Mouse (Mus musculus) MN1 (cell line): ENCODE data around the gene Abo.
A peak's percentile ranks its signal among the peaks of the same experiment; 100 is the strongest.
"Not testable (repeated sequence)": the region's sequence is repeated elsewhere in the genome, so short reads cannot be mapped to it uniquely, and the experiment has no call there.

ENCODE experiments used
- DNase-seq: peaks from one replicate; pipeline ENCODE4 v3.0.0-alpha.2; 2016; ENCODE audit warnings: low spot score

Gene Abo

DNA sequence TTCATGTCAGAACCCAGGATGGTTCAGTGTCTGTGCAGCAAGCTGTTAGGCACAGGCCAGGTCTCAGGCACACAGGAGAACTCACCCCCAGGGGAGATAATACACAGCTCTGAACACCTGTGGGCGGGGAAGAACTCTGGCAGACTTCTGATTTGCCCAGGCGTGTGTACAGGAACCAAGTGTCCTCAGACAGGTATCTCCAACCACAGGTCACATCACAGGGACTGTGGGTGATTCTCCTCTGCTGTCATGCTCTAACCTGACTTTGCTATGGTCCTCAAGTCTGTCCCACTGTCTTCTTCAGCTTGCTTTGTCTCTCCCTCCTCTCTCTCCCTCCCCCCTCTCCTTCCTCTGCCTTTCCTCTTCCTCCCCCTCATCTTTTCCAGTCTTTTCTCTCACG is at the start of gene Abo:
Gene Abo, minus strand, starts transcription at position 101 of the 400 bp plus-strand sequence.
- DNase-seq: no peak

DNA sequence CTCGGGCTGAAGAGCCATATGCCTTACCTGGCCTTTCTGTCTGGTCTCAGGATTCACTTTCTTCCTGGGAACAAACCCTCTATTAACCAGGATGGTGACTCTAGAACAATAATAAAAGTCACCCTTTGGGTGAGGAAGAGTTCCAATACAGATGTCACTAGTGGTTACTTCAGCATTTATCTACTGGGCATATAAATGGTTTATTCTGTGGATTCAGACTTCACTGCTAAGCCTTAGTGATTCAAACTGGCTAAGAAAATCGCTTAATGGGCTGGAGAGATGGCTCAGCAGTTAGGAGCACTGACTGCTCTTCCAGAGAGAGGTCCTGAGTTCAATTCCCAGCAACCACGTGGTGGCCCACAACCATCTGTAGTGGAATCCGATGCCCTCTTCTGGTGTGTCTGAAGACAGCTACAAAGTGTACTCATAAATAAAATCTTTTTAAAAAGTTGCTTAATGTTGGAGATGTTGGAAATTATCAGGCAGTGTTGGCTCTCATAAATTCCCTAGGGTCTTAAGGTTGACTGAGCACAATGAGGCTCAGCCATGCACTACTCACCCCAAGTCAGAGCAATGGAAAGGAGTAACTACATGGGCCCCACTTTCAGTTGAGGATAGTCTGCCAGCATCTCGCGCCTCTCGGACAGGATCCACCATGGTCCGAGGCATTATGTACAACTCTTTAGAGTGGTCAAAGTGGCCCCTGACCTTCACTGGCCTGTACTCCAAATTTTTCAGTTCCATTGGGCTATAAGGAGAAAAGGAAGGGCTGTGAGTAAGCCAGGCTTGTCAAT is 49.6 kb upstream of the Abo start:
- DNase-seq: no peak

DNA sequence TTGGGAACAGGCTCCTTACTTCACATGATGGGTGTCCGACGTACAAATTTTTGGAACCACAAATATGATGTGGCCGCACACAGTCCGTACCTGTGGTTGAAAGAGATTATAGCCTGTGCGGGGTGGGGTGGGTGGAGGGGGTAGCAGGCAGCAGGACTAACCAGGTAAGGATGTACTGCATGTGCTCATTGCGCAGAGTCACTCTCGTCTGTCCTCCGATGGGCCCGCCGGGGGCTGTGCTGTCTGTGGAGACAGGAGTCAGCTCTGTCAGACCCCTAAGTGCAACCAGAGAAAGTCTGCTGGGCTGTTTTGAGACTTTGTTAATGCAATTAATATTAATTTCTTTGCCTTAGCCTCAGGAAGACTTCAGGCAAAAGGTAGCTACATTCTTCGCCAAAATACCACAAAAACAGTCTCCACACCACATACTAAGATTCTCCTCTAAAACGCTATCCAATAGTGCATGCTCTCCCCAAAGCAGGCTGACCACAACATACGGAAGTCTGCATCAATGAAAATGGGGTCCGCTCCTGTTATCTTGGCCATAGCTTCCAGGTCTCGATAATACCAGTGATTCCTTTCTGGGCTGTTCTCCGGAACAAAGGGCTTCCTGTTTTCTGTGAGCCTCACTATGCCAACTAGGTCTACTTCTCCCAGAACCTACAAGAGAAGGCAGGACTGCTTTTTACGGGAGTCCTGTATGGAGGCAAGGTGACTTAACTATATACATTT is 48.8 kb upstream of the Abo start:
- no peak for DNase-seq

DNA sequence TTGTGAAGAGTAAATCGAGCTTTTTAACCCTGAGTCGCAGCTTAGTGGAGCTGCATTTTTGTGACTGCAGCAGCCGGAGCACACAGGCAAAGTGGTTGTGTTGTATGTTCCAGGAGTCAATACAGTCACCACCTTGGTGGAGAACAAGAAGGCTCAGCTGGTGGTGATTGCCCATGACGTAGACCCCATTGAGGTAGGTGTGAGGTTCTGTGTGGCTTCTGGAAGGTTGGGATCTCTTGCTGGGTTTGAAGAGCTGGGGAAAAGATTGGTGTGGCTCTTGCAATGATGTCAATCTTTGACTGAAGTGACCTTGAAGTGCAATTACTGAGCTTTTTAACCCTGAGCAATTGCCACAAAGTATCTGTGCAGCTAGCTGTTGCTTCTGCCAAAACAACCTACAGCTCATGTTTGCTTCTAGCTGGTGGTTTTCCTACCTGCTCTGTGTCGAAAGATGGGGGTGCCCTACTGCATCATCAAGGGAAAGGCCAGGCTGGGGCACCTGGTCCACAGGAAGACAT is 47.5 kb upstream of the Abo start:
- DNase-seq: no peak

DNA sequence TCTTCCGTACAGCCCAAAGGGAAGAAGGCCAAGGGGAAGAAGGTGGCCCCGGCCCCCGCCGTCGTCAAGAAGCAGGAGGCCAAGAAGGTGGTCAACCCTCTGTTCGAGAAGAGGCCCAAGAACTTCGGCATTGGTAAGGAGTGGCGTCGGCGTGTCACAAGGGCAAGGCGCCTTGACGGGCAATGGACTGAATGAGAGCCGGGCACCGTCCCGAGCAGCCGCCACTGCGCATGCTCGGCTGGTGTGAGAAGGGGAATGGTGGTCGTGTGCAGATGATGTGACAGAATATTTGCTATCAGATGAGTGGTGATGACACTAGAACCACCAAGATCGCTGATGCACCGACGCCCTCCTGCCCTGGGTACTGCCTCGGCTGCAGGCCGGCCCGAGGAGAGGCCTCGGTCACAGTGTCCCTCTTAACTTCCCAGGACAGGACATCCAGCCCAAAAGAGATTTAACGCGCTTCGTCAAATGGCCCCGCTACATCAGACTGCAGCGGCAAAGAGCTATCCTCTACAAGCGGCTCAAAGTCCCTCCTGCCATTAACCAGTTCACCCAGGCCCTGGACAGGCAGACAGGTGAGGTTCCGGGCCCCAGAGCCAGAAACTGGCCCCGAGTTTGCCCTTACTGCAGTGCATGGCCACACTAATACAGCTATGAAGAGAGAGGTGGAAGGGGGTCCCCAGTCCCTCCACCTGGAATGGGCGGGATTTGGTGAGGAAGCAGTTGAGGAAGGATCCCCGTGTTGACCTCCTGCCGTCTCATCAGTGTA is 46.4 kb upstream of the Abo start:
- DNase-seq: peak; percentile 64

DNA sequence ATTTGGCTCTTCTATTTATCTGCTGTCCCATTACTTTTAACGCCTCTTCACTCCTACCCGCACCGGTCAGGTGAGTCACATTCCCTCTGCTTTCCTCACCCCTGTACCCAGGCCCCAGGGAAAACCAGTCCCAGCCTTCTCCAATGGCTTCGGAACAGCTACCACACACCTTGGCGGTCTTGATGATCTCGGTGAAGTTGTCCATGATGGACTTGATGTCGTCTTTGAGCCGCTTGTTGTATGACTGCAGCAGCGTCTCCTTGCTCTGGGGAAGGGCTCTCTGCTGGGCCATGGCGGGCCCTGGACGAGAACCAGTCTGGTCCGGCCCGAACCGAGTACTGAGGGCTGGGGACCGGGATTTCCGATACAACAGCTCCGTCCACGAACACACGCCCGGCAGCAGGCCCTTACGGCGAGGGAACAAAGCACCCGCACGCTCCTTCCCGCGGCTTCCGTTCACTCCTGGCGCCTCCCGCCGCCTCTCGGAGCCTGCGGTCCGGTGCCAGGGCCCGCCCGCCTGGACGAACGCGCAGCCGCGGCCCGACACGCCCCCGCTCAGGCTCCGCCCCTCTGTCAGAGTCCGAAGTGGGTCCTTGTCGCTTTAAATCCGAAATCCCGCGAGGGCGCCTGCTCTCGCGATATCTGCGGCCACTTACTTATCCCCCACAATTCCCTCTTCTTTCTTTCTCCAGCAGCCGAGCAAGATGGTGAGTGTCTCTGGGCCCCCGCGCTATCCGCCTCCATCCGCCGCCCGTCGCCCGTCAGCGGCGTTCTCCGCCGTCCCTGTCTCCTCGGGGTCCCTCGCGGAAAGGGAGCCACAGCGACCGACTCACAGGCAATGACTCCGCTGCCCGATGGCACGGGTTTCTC is 45.6 kb upstream of the Abo start, which contains the start of the genes Med22 and Rpl7a:
Gene Med22, minus strand, starts transcription at position 554 of the 870 bp plus-strand sequence.
Gene Rpl7a, plus strand, starts transcription at position 641 of the 870 bp plus-strand sequence.
- DNase-seq: peak; percentile 98

DNA sequence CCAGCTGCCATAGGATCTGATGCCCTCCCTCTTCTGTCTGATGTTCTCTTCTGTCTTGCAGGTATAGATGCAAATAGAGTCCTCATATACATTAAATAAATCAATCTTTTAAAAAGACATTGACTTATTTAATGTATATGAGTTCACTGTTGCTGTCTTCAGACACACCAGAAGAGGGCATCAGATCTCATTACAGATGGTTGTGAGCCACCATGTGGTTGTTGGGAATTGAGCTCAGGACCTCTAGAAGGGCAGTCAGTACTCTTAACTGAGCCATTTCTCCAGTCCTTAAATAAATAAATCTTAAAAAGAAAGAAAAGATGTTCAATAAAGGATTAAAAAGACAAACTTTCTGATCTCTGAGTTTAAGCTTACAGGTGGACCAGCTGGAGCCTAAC is 44.6 kb upstream of the Abo start:
- no peak for DNase-seq

DNA sequence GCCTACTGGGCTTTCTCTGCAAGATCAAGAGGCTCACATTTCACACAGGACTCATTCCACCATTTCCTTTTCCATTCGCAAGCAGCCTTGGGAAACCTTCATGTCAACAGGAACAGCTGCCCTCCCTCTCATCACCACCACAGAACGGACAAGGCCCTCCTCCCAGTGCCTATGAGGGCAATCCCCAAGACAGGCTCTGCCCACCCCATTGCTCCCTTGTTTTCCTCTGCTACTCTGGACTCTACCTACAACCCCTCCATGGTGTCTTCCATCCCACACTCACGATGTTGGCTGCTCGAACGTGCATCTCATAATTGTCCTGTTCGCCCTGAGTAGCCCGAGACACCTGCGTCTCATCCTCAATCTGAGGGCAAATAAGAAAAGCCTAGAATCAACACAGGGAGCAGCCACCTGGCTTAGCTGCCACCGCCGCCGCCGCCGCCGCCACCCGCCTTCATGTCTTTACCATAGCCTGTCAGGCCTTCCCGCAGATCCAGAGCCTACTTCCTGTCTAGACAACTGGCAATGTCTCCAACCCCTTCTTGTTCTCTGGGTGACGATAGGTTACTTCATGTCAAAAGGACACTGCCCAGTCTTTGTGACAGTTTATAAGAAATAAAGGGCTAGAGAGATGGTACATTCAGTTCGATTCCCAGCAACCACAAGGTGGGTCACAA is 44.1 kb upstream of the Abo start:
- DNase-seq: no peak

DNA sequence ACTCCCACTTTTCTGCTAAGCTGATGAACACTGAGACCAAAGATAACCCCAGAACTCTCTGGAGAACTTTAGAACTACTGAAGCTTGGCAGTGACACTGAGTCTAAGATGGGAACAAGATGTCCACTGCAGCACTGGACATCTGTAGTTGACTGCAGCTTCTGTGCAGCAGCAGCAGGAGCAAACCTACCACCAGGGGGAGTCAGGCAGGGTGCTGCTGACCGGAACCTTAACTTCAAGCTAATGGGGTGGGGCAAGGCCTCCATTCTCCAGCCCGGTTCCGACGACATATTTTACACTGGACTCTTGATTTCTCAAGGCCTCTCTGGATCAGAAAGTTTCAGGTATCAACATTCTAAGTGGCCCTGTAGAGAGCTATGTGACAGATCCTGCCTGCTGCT is 42.3 kb upstream of the Abo start:
- DNase-seq: peak; percentile 48

DNA sequence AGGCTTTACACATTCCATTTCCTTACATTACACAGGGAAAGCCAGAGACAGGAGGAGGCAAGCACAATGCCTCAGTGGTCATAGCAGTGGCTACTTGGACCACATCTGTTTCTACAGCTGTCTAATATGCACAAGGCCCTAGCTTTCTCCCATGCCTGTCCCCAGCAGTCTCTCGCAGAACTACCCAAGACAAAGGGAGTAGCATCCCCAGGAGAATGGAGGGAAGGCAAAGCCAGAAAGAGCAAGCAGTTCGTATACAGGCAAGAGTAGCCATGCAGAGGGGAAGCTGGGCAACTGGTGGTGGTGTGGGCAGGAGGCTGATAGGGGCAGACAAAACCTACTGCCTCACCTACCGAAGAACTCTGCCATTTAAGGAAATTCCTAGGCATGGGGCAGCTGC is 41.7 kb upstream of the Abo start:
- no peak for DNase-seq

DNA sequence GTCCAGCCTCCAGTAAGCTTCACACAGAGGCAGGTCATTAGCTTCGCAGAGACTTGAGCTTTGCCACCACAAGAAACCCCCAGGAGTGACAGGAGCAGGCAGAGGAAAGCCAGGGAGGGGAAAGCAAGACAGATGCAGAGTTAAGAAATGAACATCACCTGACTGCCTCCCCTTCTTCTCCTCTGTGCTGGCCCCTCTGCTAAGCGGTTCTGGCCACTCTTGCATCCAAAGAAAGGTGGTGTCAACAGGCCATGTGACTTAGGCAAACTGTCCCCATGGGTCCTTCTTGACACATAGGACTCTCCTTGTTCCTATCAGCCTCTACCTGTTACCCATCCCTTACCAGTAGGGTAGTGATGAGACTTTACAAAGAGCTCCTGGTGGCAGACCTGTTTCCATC is 41.2 kb upstream of the Abo start:
- DNase-seq: no peak

DNA sequence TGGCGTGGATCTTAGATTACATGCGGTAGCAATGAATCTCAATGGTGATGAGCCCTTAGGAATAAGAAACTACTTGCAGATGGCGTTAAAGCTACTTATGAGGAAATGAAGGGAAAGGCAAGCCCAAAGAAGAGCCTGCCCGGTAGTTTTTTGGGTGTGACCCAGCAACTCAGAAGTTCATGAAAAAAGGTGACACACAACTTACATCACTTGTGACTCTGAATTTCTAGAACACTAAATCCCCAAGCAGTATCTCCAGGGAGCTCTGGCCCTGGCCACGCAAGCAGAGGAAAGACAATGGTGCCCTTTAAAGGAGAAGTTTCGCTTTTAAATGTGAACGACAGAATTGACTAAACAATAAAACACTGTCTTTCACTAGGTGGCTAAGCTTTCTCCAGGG is 38.5 kb upstream of the Abo start:
- peak; percentile 40 for DNase-seq

DNA sequence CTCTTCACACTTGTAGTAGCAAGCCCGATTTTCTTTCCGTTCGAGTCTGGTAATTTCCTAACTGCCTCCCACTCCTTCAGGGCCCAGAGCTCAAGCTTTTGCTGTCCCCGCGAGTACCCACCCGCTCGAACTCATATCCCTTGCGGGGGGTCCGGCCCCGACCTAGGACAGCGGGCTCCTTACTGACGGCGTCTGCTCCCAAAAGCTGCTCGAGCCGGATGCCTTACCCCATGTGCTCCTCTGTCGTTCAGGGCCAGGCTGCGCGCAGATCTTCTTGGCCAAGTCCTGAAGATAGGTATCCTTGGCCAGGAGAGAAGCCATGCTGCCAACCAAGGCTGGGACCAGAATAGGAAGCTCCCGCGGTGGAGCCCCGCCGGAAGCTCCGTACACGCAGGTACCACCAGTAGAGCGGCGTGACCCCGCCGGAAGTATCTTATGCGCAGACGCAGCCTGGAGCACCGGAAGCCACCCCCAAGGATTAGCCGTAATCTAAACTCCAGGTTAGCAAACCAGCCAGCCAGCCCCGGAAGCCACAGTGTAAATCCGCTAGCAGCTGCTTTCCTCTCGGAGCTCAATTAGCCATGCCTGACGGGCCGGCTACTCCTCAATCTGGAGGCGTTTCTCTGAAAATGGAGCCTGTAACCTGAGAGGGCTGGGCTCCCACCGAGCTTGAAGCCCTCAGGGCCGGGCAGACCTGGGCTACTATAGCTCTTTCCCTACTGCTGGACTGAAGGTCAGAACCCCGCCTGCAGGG is 37.9 kb upstream of the Abo start, which contains the start of gene Surf6:
Gene Surf6, minus strand, starts transcription at position 413 of the 754 bp plus-strand sequence.
- peak; percentile 95 for DNase-seq

DNA sequence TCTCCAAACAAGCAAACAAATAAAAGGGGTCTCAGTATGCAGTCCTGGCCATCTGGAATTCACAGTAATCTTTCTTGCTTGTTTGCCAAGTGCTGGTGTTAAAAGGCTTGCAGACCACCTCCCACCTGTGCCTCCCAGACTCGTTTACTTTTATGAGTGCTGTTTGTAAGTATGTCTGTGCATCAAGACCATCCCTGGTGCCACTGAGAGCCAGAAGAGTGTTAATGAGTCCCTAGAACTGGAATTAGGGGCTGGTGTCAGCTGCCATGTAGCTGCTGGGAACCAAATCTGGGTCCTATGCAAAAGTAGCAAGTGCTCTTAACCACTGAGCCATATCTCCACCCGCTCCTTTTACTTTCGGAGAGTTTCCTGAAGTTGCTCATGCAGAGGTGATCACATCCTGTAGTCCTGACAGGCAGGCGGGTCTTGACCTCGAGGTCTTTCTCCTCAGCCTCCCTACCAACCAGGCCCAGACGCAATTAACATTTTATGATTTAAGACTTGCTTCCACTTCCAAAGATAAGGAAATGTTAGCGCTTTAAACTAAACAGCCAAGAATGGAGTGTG is 37.1 kb upstream of the Abo start:
- no peak for DNase-seq

DNA sequence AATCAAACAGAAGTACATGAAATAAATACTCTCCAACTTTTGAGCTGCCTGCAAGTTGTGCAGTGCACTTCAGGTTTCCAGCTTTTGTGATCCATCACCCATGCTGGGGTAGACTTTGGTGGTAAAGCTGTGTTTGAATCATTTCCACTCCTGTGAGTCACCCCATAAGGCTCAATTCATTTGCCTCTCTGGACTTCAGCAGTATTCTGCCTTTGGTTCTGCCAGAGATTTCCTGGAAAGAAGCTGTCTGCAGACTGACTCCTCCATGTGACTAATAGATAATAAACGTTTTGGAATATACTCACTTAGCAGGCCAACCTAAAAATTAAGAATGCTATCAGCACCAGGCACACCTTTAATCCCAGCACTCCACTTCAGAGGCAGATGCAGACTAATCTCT is 36.0 kb upstream of the Abo start:
- no peak for DNase-seq

DNA sequence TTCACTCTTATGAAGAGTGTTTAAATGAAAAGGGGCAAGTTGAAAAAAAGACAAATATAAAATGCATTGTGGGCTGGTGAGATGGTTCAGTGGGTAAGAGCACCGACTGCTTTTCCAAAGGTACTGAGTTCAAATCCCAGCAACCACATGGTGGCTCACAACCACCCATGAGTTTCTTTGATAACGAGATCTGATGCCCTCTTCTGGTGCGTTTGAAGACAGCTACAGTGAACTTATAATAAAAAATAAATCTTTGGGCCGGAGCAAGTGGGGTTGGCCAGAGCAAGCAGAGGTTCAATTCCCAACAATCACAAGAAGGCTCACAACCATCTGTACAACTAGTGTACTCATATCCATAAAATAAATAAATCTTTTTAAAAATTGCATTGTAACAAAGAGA is 31.1 kb upstream of the Abo start:
- no peak for DNase-seq

DNA sequence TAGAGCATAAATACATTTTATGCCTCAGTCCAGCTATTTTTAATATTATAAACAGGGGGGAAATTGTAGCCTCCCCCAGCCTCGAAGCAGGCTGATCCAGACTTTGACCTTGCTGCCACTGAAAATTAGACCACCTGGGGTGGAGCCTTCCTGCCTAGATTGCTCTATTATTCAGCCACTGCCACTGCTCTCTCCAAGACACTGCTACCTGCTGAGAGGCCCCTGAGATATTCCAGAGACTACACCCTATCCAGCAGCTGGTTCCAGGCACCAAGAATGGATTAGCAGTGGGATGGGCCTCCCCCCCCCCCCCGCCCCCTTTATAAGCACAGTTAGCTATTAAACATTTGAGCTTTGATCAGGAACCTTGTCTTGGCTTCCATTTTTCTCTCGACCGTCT is 21.4 kb upstream of the Abo start:
- not testable (repeated sequence) for DNase-seq

DNA sequence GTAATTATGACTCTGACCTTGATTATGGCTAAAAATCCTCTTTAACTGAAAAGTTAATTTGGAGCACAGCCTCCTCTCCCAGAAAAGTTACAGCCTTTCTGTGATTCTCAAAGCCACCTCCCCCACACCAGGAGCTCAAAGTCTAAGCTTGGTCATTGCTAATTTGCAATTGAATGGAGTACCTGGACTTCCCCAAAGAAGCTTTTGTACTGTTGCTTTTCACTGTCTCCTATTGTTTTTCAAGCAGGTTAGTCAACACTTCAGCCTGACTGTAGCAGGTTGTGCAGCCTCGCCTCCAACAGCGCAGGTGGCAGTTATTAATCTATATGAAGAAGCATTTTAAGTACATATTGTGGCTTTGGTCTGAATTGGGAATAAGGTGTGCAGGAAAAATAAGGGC is 20.8 kb upstream of the Abo start:
- DNase-seq: not testable (repeated sequence)

DNA sequence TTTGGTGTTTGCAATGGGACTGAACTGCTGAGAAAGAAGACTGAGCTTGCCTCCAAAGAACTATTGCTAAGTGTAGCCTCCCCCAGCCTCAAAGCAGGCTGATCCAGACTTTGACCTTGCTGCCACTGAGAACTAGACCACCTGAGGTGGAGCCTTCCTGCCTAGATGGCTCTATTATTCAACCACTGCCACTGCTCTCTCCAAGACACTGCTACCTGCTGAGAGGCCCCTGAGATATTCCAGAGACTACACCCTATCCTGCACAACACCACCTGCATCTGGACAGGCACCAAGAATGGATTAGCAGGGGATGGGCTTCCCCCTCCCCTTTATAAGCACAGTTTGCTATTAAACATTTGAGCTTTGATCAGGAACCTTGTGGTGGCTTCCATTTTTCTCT is 13.8 kb upstream of the Abo start:
- DNase-seq: no peak

DNA sequence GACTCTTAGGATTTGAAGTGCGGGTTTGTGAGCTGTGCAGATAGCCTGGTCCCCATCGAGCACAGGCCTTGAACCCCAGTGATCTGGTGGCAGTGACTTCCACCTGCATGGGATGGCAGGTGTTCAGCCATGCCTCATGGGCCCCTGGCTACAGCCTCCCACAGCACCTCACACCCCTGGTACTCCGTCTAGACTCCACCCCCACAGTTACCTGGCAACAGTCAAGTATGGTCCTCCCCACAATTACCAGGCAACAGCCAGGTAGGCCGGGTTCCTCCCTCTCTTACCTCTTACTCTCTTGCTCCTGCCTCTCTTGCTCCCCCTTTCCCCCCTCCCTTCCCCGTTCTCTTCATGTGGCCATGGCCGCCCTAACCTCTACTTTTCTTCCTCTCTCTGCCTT is 5.9 kb upstream of the Abo start:
- DNase-seq: no peak
